Mouse (Mus musculus) liver, adult 2 months (tissue): ENCODE data around the gene 4930453N24Rik. TPM values are rescaled to one million over a fixed set of nuclear protein-coding genes. Genes with fewer than 3 reads are reported as not detected.

Experiments
- DNase-seq: peaks from one replicate; pipeline ENCODE4 v3.0.0-alpha.2; 2011; ENCODE audit warnings: low read depth, low spot score; ENCODE audit errors: extremely low read depth
- H3K27ac ChIP-seq: fragments of 200-500 bp; replicated peaks from 2 replicates; pipeline ENCODE4 v1.5.1; 2012; ENCODE audit warnings: low read depth, mild to moderate bottlenecking, control low read depth, inconsistent platforms, low read length; ENCODE audit not compliant: insufficient read depth
- H3K27me3 ChIP-seq: fragments of 200-500 bp; 2 replicates; pipeline ENCODE4 v1.6.1; 2012; ENCODE audit warnings: mild to moderate bottlenecking, moderate library complexity, low read length, inconsistent platforms; ENCODE audit not compliant: control insufficient read depth, insufficient read depth
- H3K36me3 ChIP-seq: fragments of 200-500 bp; 2 replicates; pipeline ENCODE4 v1.6.1; 2012; ENCODE audit warnings: low read length, inconsistent platforms; ENCODE audit not compliant: control insufficient read depth, insufficient read depth
- H3K4me1 ChIP-seq: fragments of 200-500 bp; 2 replicates; pipeline ENCODE4 v1.6.1; 2011; ENCODE audit warnings: low read length; ENCODE audit not compliant: control insufficient read depth, insufficient read depth
- H3K4me3 ChIP-seq: fragments of 200-500 bp; 2 replicates; pipeline ENCODE4 v1.5.1; 2011; ENCODE audit warnings: low read depth, mild to moderate bottlenecking, control low read depth, low read length, moderate library complexity; ENCODE audit not compliant: insufficient read depth
- H3K79me2 ChIP-seq: fragments of 200-500 bp; 2 replicates; pipeline ENCODE4 v1.6.1; 2012; ENCODE audit warnings: inconsistent platforms, mild to moderate bottlenecking, low read length, moderate library complexity; ENCODE audit not compliant: control insufficient read depth, insufficient read depth
- H3K9ac ChIP-seq: fragments of 200-500 bp; 2 replicates; pipeline ENCODE4 v1.6.1; 2012; ENCODE audit warnings: low read depth, mild to moderate bottlenecking, control low read depth, inconsistent platforms, low read length
- CTCF ChIP-seq: fragments of 200-500 bp; IDR thresholded peaks from 2 replicates; pipeline ENCODE4 v1.5.1; 2011; ENCODE audit warnings: low read depth, low read length, control low read depth
- POLR2A ChIP-seq: fragments of 200-500 bp; IDR thresholded peaks from 2 replicates; pipeline ENCODE4 v1.6.1; 2011; ENCODE audit warnings: low read length, control low read depth; ENCODE audit not compliant: insufficient read depth; ENCODE audit errors: extremely low read depth
- WGBS: fragments of 180-500 bp; shearing (Covaris S2); methylation state at CpG from one replicate; pipeline ENCODE4 v1.1.7; 2018; 5-methylcytosine and 5-hydroxymethylcytosine counted together
- polyA plus RNA-seq: library from polyadenylated mRNA; depleted of rRNA; stranded (reverse); fragments of >200 nt; gene quantifications from 2 replicates; pipeline ENCODE4 v1.2.3, GENCODE M21; 2012; rRNA removed
- total RNA-seq: library from RNA; depleted of rRNA; stranded (reverse); fragments of >200 nt; gene quantifications from 2 replicates; pipeline ENCODE4 v1.2.3, GENCODE M21; 2014; rRNA removed

Gene 4930453N24Rik
- total RNA-seq (15.7 and 15.9 TPM in 2 replicates), polyA plus RNA-seq (3.6 and 4.8 TPM in 2 replicates)

DNA sequence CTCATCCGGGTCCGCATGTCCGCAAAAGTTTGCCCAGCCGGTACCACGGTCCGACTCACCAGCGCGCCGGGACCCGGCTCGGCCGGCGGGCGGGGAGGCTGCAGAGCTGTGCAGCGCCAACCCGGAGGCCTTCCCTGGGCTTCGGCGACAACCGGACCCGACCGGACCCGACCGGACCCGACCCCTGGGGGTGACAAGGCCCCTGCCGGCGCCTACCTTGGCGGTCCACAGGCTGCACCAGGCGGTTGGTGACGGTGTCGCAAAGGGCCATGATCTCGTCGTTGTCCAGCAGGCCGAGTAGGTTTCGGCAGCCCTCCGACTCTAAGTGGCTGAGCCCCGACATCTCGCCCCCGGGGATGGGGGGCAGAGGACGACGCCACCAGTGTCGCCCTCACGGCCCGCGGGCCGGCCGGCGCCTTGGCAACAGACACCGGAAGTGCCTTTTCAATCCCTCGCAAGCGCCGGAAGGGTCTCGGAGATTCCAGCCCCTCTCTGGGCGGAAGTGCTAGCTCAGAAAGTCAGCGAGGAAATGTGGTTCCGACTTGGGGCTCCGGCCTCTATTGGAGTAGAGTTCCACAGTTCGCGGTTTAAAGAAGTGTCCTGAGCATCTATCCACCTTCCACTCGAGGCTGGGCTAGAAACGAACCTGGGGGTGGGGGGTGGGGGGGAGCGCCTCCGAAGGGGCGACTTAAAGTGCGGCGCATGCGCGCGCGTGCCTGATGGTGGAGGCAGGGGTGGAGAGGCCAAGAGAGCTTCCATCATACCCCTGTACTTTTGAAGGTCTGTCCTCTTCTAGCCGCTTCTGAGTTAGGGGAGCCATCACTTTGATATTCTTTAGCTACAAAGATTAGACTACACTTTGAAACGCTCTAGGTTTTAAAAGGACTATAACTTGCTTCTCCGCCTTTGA lies at the start of gene 4930453N24Rik:
Gene 4930453N24Rik, minus strand, starts transcription at position 641 of the 910 bp plus-strand sequence.
- H3K9ac ChIP-seq: peak within 1 kb of the TSS; percentile 96
- H3K27ac ChIP-seq: peak within 1 kb of the TSS; percentile 81
- DNase-seq: peak; percentile 75
- no peaks in the 10 kb centered on the region for H3K27me3 ChIP-seq
- TF ChIP-seq POLR2A: peak; percentile 54; the same call in 1 of the 2 replicates
- TF ChIP-seq CTCF: 0 out of 2 replicates have a peak, but pooled peaks have one; percentile 4
- H3K36me3 ChIP-seq: peaks cover 3% of the 10 kb centered on the region
- H3K4me1 ChIP-seq: peaks cover 6% of the 10 kb centered on the region
- H3K4me3 ChIP-seq: peak within 1 kb of the TSS; percentile 89
- H3K79me2 ChIP-seq: peaks cover 5% of the 10 kb centered on the region
- 2% methylated on average over 72 of the region's 72 CpGs for WGBS

DNA sequence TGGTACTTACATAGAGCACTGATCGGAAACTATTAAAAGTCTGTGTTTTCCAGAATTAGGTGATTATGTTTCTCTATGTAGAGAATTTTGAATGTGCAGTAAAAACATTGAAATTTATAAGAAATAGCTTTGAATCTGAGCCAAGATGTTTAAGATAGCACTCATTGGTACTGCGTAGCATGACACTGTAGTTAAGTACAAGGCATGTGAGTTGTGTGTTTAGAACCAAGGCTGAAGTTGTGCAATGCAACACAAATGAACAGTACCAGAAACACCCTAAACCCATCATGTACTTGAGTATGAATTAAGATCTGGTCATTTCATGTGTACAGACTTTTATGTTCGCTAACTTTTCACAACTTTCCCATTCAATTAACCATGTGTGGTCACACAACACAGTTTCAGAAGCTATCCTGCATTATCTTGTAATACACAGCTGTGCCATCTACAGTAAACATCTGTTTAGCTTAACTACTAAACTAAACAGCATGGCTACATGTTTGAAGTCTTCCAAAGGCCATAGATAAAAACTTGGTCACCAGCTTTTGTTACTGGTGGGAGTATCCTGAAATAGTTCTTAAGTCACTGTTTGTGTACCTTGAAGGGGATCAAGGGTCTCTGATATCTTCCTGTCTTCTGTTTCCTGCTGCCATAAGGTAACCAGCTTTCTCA lies 46.3 kb upstream of the 4930453N24Rik start:
- WGBS: 96% methylated on average over 3 of the region's 3 CpGs
- H3K27me3 ChIP-seq: no peaks in the 10 kb centered on the region
- no peak overlapping the region for H3K4me3 ChIP-seq
- H3K36me3 ChIP-seq: peaks cover 13% of the 10 kb centered on the region
- no peak overlapping the region for H3K27ac ChIP-seq
- H3K4me1 ChIP-seq: no peaks in the 10 kb centered on the region
- TF ChIP-seq CTCF (no peak), POLR2A (no peak)
- DNase-seq: no peak
- H3K79me2 ChIP-seq: peaks cover 3% of the 10 kb centered on the region; the same call in 1 of the 2 replicates
- H3K9ac ChIP-seq: no peak overlapping the region

GRCm38 (mm10) chr16:64803041-64803440 lies 32.1 kb upstream of the 4930453N24Rik start:
- H3K79me2 ChIP-seq: no peaks in the 10 kb centered on the region; the same call in 1 of the 2 replicates
- H3K27me3 ChIP-seq: no peaks in the 10 kb centered on the region
- peak; percentile 59 for DNase-seq
- 29% methylated on average over 3 of the region's 3 CpGs for WGBS
- no peak overlapping the region for H3K9ac ChIP-seq
- H3K4me3 ChIP-seq: no peak overlapping the region
- no peak overlapping the region for H3K27ac ChIP-seq
- peaks cover 3% of the 10 kb centered on the region; the same call in 1 of the 2 replicates for H3K36me3 ChIP-seq
- H3K4me1 ChIP-seq: peaks cover 3% of the 10 kb centered on the region; the same call in 1 of the 2 replicates
- TF ChIP-seq POLR2A (no peak), CTCF (no peak)

DNA sequence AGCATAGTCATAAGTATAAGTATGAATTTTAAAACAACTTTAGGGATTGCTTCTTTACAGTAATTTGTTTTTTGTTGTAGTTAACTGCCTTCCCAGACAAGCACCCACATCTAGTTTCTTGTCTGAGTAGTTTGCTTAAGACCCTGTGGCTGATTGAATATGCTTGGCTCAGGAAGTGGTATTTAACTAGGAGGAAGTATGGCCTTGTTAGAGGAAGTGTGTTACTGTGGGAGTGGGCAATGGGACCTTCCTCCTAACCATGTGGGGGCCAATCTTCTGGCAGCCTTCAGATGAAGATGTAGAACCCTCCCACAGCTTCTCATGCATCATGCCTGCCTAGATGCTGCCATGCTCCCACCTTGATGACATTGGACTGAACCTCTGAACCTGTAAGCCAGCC lies 30.7 kb upstream of the 4930453N24Rik start:
- TF ChIP-seq POLR2A: no peak
- no peak for TF ChIP-seq CTCF
- no peak overlapping the region for H3K27ac ChIP-seq
- no peak for DNase-seq

GRCm38 (mm10) chr16:64800393-64800792 lies 29.4 kb upstream of the 4930453N24Rik start:
- H3K27ac ChIP-seq: no peak overlapping the region
- peaks cover 2% of the 10 kb centered on the region; the same call in 1 of the 2 replicates for H3K36me3 ChIP-seq
- H3K9ac ChIP-seq: no peak overlapping the region
- no peaks in the 10 kb centered on the region; the same call in 1 of the 2 replicates for H3K79me2 ChIP-seq
- TF ChIP-seq POLR2A: no peak
- TF ChIP-seq CTCF: no peak
- no peaks in the 10 kb centered on the region for H3K27me3 ChIP-seq
- 91% methylated on average over 5 of the region's 5 CpGs for WGBS
- no peak overlapping the region for H3K4me3 ChIP-seq
- H3K4me1 ChIP-seq: peaks cover 3% of the 10 kb centered on the region; the same call in 1 of the 2 replicates
- DNase-seq: no peak

More for the DNA sequence above, 30.7 kb upstream of the 4930453N24Rik start:
- Histone ChIP-seq H3K27me3 (no peaks in the 10 kb centered on the region), H3K79me2 (no peaks in the 10 kb centered on the region; the same call in 1 of the 2 replicates), H3K9ac (no peak overlapping the region), H3K4me1 (peaks cover 3% of the 10 kb centered on the region; the same call in 1 of the 2 replicates), H3K36me3 (peaks cover 3% of the 10 kb centered on the region; the same call in 1 of the 2 replicates), H3K4me3 (no peak overlapping the region)
